Mouse (Mus musculus) embryonic stem cell, embryonic (primary cell): ENCODE measurements around the gene Pogz.

Source experiments
- CTCF ChIA-PET, 4 experiments: fragments of 300-600 bp in 2 of 4; fragments of 350-600 bp in 2 of 4; sonication (Branson Sonifier 250); formaldehyde crosslinking; loops; one replicate each; lab custom pipeline; 2022; ENCODE audit warnings: inconsistent platforms in 2 of 4; lab: Charles Lee
- POLR2A ChIA-PET, 4 experiments: fragments of 300-600 bp in 2 of 4; fragments of 350-600 bp in 2 of 4; sonication (Branson Sonifier 250); formaldehyde crosslinking; loops; one replicate each; lab custom pipeline; 2022; ENCODE audit warnings: antibody characterized with exemption in 4 of 4, inconsistent platforms in 1 of 4; lab: Charles Lee

The Pogz gene

DNA sequence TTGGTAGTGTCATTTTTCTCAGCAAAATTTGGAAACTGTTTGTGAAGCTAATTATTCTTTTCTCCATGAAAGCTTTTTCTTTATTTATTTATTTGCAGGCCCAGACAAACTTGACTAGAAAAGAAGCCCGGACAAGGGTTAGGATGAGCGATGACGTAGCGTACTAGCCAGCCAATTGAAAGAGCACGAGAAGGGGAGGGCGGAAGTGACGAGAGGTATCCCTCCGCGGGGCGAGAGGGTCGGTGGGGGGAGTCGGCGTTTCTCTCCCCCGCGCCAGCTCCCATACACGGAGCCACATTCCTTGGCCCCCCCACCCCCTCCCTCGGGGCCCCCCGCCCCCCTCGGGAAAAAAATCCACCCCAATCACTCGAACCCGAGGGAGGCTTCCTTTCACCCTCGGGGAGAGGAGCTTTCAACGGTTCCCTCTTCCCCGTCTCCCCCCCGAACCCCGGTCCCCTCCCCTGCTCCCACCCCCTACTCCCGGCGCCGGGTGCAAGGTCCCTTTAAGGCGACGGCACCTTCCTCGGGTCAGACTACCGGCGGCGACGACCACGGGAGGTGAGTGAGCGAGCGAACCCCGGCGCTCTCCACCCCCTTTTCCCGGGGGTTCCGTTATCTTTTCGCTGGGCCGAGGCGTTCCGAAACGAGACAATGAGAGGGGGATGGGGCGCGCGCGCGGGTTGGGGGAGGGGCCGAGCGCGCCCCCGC, at the start of gene Pogz:
Pogz (plus strand) TSS at position 385 of the 708 bp plus-strand sequence.
- CTCF ChIA-PET, result interaction anchor here in 3 of 4 experiments (0.5 to 1.3 kb wide), 4 partner anchors 15 to 335 kb away, joined by 3 to 7 read pairs (median 3); no protein-coding TSS in a partner anchor
- POLR2A ChIA-PET, result interaction anchor here (0.6 to 3.3 kb wide), 42 partner anchors 10 to 1681 kb away, joined by 3 to 25 read pairs (median 4); partner anchors contain the start of genes Cgn (in 1 of the 4) and Zfp687 (in 1 of the 4)

DNA sequence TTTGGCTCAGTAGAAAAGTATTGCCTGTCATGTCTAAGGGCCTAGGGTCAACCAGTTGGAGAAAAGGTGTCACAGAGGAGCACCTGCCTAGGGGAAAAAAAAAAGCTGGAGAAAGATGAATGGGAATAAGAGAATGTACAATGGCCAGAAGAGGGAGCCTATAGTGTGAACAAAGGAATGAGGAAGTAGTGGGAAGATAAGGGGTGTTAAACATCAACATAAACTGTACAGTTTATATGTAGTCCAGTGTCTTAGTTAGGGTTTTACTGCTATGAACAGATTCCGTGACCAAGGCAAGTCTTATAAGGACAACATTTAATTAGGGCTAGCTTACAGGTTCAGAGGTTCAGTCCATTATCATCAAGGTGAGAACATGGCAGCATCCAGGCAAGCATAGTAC, 48.3 kb upstream of the Pogz start:
- ChIA-PET CTCF (no interaction called here), POLR2A (interaction anchor here in 1 of 4 experiments (0.7 kb wide), 1 partner anchor 387 kb away, joined by 3 read pairs; no protein-coding TSS in a partner anchor)

DNA sequence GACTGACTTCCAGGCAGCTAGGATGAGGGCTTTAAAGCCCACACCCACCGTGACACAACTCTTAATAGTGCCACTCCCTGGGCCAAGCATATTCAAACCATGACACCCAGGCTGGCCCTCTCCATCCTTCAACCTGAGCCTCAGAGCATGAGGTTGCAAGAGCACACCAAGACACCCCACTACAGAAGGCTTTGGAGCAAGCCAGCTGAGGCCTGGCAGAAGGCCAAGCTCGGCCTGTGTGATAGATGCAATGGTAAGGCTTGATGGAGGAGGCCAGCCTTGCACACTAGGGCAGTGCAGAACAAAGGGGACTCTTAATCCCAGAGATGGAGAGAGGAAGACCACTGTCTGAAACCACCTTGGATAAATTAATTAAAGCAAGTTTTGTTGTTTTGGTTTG, 47.9 kb upstream of the Pogz start:
- POLR2A ChIA-PET, result interaction anchor here in 1 of 4 experiments (0.7 kb wide), 1 partner anchor 387 kb away, joined by 3 read pairs; no protein-coding TSS in a partner anchor
- CTCF ChIA-PET, result no interaction called here

DNA sequence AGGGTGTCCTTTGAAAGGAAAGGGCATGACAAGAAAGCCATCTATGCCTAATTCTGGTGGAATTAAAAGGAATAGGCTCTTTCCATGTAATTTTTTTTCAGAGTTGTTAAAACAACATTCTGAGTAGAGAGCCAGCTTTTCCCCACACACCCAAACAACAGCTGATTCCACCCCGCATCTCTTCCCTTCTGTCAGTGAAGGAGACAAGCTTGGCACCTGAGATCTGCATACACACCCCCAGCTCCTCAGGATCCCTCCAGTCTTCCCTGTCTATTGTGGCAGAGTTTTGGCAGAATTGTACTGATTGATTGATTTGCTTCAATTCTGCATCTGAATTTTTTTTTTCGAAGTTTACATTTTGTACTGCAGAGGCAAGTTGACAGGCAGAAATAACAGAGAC, 45.1 kb upstream of the Pogz start:
- ChIA-PET POLR2A (interaction anchor here in 1 of 4 experiments (0.6 to 1.6 kb wide), 2 partner anchors 17 to 210 kb away, joined by 4 to 6 read pairs; partner anchors contain the start of gene Snx27), CTCF (no interaction called here)

DNA sequence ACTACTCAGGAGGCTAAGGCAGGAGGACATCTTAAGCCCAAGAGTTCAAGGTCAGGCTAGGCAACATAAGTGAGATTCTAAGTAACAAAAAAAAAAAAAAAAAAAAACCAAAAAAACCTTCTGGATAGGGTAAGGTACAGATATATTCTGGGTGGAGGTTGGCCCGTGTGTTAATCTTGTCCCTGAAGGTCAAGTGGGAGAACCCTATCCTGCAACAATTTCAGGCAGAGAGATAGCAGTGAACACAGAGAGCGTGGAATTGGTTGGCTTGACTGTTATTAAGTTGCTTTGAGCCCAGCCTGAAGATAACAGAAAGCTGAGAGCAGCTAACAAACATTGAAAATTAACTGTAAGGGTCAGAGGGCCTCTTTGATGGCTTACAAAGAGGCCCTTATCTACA, 43.7 kb upstream of the Pogz start:
- ChIA-PET POLR2A (interaction anchor here in 3 of 4 experiments (0.9 to 3.6 kb wide), 4 partner anchors 7 to 44 kb away, joined by 3 to 18 read pairs (median 4); partner anchors contain the start of genes Cgn (in 2 of the 3) and Pogz (in 1 of the 3)), CTCF (no interaction called here)

DNA sequence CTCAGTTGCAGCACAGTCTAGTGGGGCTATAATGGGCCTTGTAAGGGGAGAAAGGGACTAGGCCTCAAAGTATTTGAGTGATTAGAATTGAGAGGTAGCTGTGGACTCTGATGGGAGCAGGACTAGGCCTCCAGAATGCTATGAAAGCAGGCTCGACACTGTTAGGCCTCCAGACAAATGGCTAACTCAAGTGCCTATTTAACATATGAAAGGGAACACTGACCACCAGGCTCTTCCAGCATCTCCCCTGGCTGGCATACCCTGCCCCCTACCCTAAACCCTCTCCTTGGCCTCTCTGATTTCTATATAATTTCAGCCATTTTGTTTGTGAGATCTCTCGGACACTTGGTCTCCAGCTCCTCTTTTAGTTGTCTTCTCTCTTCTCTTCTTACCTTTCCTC, 43.0 kb upstream of the Pogz start:
- ChIA-PET POLR2A (interaction anchor here in 3 of 4 experiments (0.6 to 3.6 kb wide), 7 partner anchors 8 to 245 kb away, joined by 3 to 18 read pairs (median 3); partner anchors contain the start of genes Cgn (in 2 of the 3) and Pogz (in 1 of the 3)), CTCF (interaction anchor here in 1 of 4 experiments (0.7 kb wide), 1 partner anchor 17 kb away, joined by 3 read pairs; no protein-coding TSS in a partner anchor)

DNA sequence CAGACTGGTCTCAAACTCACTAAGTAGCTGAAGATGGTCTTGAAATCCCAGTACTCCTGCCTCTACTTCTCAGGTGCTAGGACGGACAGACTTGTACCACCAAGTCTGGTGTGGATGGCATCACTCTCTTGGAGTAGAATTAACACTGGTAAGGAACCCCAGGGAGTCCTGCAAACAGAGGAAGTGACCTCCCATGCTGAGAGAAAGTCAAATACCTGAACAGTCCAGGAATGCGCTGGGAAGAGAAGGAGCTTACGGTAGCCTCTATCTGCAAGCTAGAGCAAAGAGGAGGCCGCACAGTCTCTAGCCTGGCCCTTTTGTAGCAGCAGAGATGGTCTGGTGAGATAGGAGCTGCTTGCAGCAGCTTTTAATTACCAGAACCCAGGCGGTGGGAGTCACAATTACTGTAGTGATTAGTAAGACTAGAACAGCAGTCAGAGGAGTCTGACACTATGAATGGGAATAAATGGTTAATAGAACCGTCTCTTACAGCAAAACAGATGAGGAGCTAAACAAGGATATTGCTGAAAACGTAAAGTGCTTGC, 41.7 kb upstream of the Pogz start:
- POLR2A ChIA-PET, result interaction anchor here in 3 of 4 experiments (0.6 to 3.6 kb wide), 10 partner anchors 9 to 419 kb away, joined by 3 to 18 read pairs (median 3); partner anchors contain the start of genes Cgn (in 2 of the 3), Mrpl9 (in 1 of the 3) and Oaz3 (in 1 of the 3)
- CTCF ChIA-PET, result interaction anchor here in 3 of 4 experiments (0.5 to 1.6 kb wide), 4 partner anchors 9 to 205 kb away, joined by 3 to 4 read pairs (median 4); no protein-coding TSS in a partner anchor

DNA sequence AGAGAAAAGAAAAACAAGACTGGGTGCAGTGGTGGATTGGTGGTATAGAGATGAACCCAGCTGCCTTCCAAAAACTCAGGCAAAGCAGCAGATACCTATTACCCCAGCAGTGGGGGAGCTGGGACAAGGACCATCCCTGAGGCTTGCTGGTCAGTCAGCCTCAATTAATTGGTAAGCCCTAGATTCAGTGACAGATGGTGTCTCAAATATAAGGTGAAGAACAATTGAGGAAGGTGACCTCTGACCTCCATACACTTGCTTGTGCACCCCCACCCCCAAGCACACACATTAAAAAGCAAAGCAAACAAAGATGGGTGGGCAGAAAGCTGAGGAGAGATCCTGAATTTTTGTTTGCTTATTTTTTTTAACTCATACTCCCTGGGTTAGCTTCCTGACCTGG, 41.2 kb upstream of the Pogz start:
- CTCF ChIA-PET, result interaction anchor here in 3 of 4 experiments (0.5 to 1.6 kb wide), 4 partner anchors 9 to 206 kb away, joined by 3 to 4 read pairs (median 4); no protein-coding TSS in a partner anchor
- POLR2A ChIA-PET, result interaction anchor here in 3 of 4 experiments (0.6 to 3.6 kb wide), 11 partner anchors 9 to 419 kb away, joined by 3 to 18 read pairs (median 3); partner anchors contain the start of genes Cgn (in 2 of the 3), Mrpl9 (in 1 of the 3) and Oaz3 (in 1 of the 3)

DNA sequence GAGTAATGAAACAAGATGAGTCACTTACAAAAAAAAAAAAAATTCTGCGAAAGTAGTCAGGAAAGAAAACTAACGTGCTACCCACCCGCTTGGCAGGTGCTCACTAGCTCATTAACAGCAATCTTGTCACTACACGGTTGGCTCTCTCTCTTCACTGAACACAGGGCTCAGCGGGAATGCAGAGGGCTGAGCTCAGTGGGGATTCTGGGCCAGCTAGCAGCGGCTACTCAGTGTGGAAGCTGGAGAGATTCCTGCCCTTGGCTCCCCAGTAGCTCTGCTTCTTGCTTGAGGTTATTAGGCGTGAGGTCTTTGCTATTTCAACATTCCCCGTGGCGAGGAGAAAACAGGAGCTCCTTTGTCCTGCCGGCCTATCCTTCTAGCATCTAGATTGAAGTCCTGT, 33.2 kb upstream of the Pogz start:
- POLR2A ChIA-PET, result interaction anchor here in 3 of 4 experiments (0.7 to 2.1 kb wide), 11 partner anchors 8 to 1288 kb away, joined by 3 to 8 read pairs (median 3); partner anchors contain the start of gene Cgn (in 3 of the 3)

DNA sequence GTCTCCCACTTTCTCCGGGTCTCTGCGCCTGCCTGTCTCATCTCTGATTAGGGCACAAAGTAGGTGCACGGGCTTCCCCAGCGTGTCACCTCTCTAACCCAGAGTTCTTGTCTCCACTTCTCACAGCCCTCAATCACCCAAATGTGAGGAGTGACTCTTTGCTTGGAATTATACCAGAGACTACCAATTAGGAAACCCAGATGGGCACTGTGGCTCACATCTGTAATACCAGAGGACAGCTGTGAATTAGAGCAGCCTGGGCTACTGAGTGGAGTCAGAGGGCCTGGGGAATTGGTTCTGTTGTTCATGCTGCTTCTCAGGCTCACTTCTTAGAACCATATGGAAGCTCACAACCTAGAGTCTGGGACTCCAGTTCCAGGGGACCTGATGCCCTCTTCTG, 32.4 kb upstream of the Pogz start:
- CTCF ChIA-PET, result interaction anchor here in 2 of 4 experiments (0.6 to 1.2 kb wide), 3 partner anchors 9 to 366 kb away, joined by 3 to 4 read pairs (median 3); no protein-coding TSS in a partner anchor
- POLR2A ChIA-PET, result interaction anchor here in 3 of 4 experiments (1.0 to 1.8 kb wide), 5 partner anchors 9 to 114 kb away, joined by 3 to 8 read pairs (median 3); partner anchors contain the start of gene Cgn (in 1 of the 3)

More for the DNA sequence above, 33.2 kb upstream of the Pogz start:
- CTCF ChIA-PET, result interaction anchor here (0.6 to 1.2 kb wide), 5 partner anchors 8 to 188 kb away, joined by 3 to 5 read pairs (median 3); partner anchors contain the start of gene Cgn (in 1 of the 4)

DNA sequence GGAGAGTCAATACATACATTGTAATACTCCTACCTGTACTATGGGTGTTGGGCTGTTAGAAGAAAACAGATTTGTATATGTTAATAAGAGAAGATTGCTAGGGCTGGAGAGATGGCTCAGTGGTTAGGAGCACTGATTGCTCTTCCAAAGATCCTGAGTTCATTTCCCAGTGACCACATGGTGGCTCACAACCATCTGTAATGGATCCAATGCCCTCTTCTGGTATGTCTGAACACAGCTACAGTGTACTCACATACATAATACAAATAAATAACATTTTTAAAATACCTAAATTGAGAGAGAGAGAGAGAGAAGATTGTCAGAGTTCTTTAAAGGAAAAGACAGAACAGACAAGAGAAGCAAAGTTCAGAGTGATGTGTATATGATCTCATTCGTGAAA, 29.1 kb upstream of the Pogz start:
- ChIA-PET POLR2A (interaction anchor here in 1 of 4 experiments (1.2 kb wide), 1 partner anchor 25 kb away, joined by 3 read pairs; no protein-coding TSS in a partner anchor), CTCF (no interaction called here)

DNA sequence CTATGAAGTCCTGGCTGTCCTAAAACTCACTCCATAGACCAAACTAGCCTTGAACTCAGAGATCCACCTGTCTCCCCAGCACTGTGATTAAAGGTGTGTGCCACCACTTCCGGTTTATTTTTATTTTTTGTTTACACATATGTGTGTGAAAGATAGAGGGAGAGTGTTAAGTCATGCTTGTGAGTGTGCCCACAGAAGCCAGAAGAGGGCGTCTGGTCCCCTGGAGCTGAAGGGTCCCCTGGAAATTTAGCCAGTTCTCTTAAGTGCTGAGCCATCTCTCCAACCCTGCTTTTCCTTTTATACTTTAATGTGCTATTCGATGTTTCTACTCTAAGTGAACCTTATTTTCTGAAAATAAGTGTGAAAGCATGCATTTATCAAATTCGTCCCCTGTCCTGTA, 25.7 kb upstream of the Pogz start:
- ChIA-PET POLR2A (interaction anchor here in 3 of 4 experiments (0.6 to 1.8 kb wide), 4 partner anchors 13 to 40 kb away, joined by 3 to 4 read pairs (median 4); no protein-coding TSS in a partner anchor), CTCF (interaction anchor here (0.5 to 1.8 kb wide), 11 partner anchors 13 to 92 kb away, joined by 3 to 6 read pairs (median 3); no protein-coding TSS in a partner anchor)

DNA sequence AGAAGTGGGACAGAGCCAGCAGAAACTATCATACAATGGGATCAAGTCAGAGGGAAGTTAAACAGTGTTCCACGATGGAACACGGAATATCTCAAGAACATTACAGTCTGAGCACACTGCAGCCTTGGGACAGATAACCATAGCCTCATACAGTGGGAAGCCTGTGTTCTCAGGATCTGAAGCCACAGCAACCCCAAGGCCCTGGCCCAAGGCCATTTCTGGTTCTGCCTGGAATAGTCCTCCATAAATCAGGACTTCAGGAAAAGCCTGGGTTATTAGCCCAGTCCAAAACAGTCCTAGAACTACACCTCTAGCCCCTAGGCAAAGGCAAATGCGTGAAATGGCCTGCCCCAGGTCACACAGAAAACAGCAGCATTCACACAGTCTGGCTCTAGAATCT, 23.7 kb upstream of the Pogz start:
- POLR2A ChIA-PET, result interaction anchor here in 1 of 4 experiments (0.9 kb wide), 1 partner anchor 9 kb away, joined by 3 read pairs; no protein-coding TSS in a partner anchor
- CTCF ChIA-PET, result no interaction called here

DNA sequence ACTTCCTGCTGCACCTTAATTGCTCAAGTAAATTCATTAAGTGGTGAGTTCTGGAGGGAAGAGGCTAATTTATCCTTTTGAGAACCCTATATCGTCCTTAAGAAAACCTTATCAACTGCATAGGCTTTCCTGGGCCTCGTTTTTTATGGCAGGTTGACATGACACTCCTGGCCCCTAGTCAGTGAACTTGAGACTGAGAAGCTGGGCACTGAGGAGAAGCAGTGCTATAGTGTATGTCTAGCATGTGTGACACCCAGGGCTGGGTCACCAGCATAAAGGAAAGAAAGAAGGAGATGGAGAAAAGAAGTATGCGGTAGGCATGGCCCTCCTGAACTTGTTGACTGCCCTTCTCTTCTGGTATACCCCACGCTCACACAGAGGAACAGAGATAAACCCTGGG, 23.3 kb upstream of the Pogz start:
- POLR2A ChIA-PET, result interaction anchor here in 1 of 4 experiments (0.6 to 0.9 kb wide), 3 partner anchors 9 to 58 kb away, joined by 3 read pairs; no protein-coding TSS in a partner anchor
- CTCF ChIA-PET, result interaction anchor here in 2 of 4 experiments (0.6 to 0.7 kb wide), 2 partner anchors 535 to 1685 kb away, joined by 3 read pairs; no protein-coding TSS in a partner anchor

DNA sequence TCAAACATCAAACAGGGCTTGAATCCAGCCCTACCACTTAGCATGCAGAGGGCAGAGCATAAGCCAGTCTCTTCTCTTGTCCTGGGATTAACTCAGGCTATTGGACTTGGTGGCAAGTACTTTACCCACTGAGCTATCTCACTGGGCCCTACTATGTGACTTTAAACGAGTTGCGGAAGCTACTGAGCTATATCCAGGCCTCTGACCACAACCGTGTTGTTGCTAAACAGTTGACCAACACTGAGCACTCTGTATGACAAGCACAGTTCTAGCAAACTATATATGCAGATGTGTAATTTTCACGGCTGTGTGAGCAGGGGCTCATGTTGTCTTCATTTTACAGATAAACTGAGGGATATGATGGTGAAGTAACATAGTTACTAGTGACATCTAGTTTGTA, 22.7 kb upstream of the Pogz start:
- ChIA-PET POLR2A (interaction anchor here in 1 of 4 experiments (0.6 to 0.9 kb wide), 3 partner anchors 8 to 57 kb away, joined by 3 read pairs; no protein-coding TSS in a partner anchor), CTCF (interaction anchor here in 3 of 4 experiments (0.6 to 0.7 kb wide), 3 partner anchors 19 to 1686 kb away, joined by 3 to 5 read pairs (median 3); no protein-coding TSS in a partner anchor)

DNA sequence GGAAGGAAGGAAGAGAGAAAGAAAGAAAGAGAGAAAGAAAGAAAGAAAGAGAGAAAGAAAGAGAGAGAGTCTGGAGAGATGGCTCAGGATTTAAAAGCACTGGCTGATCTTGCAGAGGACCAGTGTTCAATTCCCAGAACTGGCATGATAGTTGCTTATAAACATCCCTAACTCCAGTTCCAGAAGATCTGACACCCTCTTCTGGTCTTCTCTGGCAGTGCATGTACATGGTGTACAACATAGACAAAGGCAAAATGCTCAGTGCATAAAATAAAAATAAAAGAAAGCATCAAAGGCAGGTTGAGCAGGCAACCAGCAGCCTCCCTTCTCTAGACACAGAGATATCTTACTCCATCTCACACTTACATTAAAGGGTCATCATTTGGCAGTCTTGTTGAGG, 21.8 kb upstream of the Pogz start:
- ChIA-PET CTCF (interaction anchor here in 1 of 4 experiments (0.6 to 0.7 kb wide), 2 partner anchors 18 to 256 kb away, joined by 3 to 5 read pairs; no protein-coding TSS in a partner anchor), POLR2A (no interaction called here)

DNA sequence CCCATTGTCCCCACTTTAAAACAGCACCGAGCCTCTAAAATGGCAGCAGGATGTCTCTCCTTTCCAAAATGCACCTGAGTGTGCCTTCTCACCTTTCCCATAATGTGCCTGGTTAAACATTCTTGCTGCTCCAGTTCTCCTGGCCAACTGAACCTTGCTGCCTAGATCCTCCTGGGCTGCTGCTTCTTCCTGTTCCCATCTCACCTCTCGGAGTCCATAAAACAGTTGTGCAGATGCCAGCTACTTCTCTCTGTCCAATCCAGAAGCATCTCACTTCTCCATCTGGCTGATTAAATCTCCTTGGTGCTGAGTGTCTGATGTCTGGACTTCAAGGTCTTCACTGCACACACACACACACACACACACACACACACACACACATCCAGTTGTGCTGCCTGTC, 19.6 kb upstream of the Pogz start:
- CTCF ChIA-PET, result interaction anchor here in 1 of 4 experiments (0.7 kb wide), 1 partner anchor 202 kb away, joined by 3 read pairs; no protein-coding TSS in a partner anchor
- POLR2A ChIA-PET, result interaction anchor here in 2 of 4 experiments (1.2 to 3.0 kb wide), 3 partner anchors 14 to 20 kb away, joined by 4 to 25 read pairs (median 13); partner anchors contain the start of gene Pogz (in 2 of the 2)
